Mouse (Mus musculus) embryo, embryonic 10 days (tissue): ENCODE results near the gene Wdr48.

Source experiments
- DNase-seq: peaks from one replicate; pipeline ENCODE4 v3.0.0-alpha.2; 2015; ENCODE audit warnings: low spot score

The Wdr48 gene

GRCm38 (mm10) chr9:119970221-119970620 lies 75.5 kb downstream of the Wdr48 start:
- peak; percentile 68 for DNase-seq

- no peak for DNase-seq
These were observed 76.3 kb downstream of the Wdr48 start for GRCm38 (mm10) chr9:119970763-119971656.

GRCm38 (mm10) chr9:119972166-119972565 lies 77.5 kb downstream of the Wdr48 start:
- no peak for DNase-seq

- DNase-seq, result no peak
These were observed 77.9 kb downstream of the Wdr48 start for GRCm38 (mm10) chr9:119972582-119972981.

GRCm38 (mm10) chr9:119973281-119973680 lies 78.6 kb downstream of the Wdr48 start:
- DNase-seq, result no peak

- DNase-seq, result no peak
These were observed 79.3 kb downstream of the Wdr48 start for GRCm38 (mm10) chr9:119973869-119974520.

- no peak for DNase-seq
These were observed 79.9 kb downstream of the Wdr48 start for GRCm38 (mm10) chr9:119974609-119975008.

GRCm38 (mm10) chr9:119975286-119975685 lies 80.6 kb downstream of the Wdr48 start:
- DNase-seq, result no peak
